Mouse (Mus musculus): Measurements from ENCODE around the gene Sntg2.

GRCm38 (mm10) chr12:30202763-30203162, 170.4 kb downstream of the Sntg2 start:
- TF ChIP-seq GATA1 (IDR thresholded peaks at IDR 0.05; ENCODE audit: low read length) (no peak), TAL1 (IDR thresholded peaks at IDR 0.05; ENCODE audit: low read length) (no peak)
